Mouse (Mus musculus) right cerebral cortex, postnatal 14 days (tissue): ENCODE results near the gene Prkaa1.
"Not testable (repeated sequence)": the region's sequence is repeated elsewhere in the genome, so short reads cannot be mapped to it uniquely, and the experiment has no call there.

ENCODE experiments used
- DNase-seq: peaks from one replicate; pipeline ENCODE4 v3.0.0; 2022

Prkaa1 gene

DNA sequence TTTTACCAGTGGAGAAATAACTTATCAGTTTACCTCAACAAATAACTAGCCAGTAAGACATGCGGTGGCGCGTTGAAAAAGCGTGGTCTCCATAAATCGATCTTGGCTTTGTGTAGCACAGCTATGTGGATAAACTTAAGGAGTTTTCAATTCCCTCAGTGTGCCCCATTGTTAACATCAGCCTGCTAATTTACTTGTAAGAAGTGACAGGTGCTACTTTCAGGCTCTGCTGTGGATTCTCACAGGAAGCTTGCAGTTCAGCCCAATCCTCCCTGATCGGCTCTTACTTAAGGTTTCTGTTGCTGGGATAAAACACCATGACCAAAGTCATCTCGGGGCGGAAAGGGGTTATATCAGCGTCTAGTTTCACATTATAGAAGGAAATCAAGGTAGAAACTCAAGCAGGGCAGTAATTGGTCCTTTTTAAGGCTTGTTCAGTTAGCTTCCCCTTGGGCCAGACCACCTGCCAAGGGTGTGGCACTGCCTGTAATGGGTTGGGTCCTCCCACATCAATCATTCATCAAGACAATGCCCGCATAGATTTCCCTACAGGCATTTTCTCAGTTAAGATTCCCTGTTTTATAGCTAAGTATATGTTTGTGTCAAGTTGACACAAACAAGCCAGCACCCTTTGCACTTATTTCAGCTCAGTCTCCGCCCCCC, 41.1 kb downstream of the Prkaa1 start:
- DNase-seq, result no peak

DNA sequence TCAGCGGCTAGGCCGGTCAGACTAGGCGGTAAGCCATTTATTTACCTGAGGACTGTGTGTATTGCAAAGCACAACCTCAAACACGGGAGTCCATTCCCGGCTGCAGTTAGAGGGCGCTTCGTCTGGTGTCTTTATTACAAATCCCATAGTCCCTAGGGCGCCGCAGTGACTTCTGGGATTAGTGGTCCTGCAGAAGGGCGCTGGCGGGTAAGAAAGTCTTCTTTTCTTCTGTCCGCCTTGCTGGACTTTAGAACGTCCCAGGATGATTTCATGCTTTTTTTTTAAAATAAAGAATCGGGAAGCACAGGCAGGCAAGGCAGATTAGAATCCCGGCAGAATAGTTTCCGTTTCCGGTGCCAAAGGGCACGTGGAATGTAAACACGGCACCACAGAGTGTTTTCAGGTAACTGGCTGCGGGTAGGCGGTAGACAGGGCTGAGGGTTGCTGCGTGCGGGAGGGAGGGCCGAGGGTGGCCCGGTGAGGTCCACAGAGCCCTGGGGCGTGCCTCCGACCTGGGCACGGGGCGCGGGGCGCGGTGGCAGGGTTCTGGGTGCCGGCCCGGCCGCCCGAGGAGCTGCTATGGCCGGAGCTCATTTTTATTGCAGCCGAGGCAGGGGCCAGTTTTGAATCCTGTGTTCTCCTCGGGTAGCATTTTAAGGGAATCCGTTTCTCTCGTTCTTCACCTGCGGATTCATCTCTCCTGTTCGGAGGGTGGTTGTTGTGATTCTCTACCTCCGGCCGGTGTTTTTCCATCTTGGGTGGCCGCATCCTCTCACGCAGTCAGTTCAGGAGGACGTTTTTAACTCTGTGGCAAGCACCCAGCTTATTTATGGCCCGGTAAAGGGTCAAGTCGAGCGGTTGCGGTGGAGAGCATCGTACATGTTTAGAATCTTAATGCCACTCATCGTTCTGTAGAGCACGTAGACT, 42.0 kb downstream of the Prkaa1 start, which contains the start of gene Ttc33:
Gene Ttc33 (plus strand): TSS at position 160 of the 927 bp plus-strand sequence.
- DNase-seq, result peak; percentile 73

DNA sequence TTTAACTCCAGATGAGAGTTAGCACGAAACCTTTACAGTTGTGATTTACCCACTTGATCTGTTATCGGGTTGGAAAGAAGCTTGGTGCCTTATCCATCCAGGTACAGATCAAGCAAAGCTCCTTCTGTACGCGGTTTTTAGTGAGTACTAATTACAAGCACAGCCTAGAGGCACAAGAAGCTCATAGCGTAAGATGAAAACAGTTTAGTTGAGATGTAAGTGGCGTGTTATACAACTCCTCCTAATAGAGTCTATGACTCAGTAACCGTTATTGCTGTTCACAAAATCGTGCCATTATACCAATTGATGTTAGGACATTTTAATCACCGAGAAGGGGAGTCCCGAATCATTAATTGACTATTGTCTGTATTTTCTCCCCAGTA, 42.6 kb downstream of the Prkaa1 start:
- DNase-seq, result no peak

DNA sequence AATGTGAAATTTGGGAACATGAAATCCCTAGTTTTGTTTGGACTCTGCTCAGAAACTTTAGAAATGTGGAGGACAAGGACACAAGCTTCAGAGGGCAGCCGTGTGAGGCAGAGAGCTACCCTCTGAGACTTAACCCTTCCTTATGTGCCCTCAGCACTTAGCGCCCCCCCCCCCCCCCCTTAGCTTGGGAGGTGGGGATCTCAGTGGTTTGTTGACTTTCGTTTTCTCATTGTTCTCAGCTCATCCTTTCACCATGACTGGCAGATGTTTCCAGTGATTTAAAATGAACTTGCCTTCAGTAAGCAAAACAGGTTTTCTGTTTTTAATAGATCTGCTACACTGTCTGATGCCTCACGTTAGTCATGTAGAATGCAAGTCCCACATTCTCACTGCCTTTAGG, 43.5 kb downstream of the Prkaa1 start:
- no peak for DNase-seq

DNA sequence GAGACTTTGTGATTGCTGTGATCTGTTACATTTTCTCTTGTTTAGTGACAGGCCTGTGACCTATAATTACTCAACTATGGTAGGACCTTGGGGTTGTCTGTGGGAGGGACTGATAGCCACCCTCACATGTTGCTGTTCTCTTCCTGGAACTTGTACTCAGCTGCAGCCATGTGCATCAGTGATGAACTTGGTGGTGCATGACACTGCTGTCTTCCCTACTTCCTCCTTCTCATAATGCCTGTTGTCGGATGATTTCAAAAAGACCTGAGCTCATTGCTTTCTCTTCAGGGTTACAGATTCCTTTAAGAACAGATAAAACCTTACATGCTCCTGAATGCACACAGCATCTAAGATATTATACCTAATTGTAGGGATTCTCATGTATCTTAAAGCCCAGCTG, 44.4 kb downstream of the Prkaa1 start:
- no peak for DNase-seq

DNA sequence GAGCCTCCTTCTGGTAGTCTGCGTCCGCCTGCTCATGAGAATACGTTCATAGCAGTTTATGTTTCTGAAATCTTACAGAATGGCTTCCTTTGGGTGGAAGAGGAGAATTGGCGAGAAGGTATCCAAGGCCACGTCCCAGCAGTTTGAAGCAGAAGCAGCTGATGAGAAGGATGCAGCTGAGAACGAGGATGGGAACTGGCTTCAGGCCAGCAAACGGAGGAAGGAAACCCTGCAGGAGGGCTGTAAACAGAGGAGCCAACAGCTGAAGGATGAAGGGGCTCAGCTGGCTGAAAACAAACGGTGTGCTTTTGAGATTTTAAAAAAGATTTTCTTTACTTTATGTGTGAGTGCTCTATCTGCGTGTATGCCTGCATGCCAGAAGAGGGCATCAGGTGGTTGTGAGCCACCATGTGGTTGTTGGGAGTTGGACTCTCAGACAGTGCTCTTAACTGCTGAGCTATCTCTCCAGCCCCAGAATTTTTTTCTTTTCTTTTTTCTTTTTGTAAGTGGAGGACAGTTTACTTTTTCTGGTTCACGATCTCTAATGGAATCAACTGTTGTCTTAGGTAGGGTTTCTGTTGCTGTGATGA, 45.9 kb downstream of the Prkaa1 start:
- peak; percentile 45 for DNase-seq

DNA sequence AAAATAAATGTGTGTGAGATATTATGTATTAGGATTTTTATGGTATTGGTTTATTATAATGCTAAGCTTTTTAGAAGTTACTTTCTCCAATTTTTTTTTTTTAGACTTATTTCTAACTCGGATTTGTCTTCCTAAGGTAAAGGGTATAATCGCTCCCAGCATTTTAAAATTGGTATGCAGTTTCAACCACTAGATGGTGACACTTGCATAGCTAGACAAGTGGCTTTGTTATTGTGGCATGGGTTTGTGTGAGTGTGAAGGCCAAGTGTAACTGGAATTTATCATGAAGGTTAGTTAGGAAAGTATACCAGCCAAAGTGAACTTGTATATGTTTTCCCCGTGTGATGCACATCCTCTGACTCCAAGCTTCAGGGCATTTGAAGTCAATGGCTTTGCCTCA, 50.2 kb downstream of the Prkaa1 start:
- no peak for DNase-seq

DNA sequence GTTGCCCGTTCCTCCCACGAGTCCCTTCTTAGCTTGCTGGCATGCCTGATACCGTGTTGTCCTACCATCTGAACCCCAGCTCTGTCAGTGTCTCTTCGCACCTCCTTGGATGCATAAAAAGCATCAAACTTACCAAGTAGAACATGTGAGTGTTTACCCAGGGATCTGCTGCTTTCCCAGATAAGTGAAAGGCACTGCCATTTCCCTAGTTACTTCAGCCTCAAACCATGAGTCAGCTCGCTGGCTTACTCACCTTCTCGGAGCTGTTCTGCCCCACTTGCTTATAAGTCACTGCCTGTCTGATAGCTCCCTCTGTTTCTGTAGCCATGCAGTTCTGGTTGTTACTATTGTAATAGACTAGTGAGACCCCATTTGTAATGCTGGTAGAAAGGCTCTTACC, 50.8 kb downstream of the Prkaa1 start:
- no peak for DNase-seq

DNA sequence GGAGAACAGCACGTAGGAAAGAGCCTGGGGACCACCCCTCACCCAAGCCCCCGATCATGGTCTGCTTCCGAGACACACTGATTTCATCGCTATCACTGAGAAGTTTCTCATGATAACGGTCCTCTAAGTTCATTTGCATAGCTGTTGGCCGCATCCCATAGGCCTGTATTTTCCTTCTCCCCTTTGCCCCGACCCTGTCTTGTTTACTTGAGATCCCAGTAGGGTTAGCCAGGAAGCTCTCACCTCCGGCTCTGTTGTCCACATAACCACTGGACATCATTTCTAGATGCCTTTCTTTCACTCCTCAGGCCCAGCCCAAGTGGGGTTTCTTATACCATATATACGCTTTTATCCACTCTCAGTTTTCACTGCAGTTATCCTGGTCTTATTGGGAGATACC, 51.3 kb downstream of the Prkaa1 start:
- no peak for DNase-seq

DNA sequence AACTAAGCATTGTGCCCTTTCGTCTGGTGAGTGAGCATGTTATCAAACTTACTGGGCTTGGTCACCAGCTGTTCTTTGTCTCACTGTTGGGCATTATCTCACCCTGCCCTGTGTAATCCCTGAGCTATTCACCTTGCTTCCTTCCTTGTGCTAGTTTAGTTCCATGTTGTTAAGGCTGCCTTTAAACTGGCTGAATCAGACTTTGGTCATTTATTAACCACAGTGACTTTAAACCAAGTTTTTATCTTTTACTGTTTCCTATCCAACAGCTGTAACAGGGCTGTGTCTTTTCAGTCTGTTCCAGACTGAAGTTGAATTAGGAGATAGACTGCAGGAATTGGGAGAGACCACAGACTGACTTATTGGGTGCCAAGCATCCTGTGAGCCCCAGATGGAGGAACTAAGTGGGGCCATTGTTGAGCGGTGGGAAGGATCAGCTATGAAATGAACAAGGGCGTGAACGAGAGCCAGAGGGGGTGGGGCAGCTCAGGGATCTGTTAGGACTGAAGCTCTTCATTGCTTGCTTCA, 52.4 kb downstream of the Prkaa1 start:
- DNase-seq, result no peak

DNA sequence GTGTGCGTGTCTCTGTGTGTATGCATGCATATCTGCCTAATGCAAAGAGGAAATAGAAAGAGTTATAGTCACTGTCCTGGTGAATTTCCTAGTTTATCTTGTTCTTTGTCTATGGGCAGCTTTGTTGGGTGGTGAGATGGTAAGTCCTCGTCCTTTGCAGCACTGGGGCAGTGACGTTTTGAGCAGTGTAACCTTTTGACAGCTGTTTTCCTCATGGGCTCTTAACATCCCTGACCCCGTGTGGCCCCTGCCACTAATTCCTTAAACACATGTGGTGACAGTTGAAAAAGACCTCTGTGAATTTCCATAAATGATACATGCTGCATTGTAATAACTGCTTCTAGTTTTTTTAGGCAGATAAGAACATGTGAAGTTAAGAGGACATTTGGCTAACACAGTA, 53.0 kb downstream of the Prkaa1 start:
- DNase-seq, result no peak

DNA sequence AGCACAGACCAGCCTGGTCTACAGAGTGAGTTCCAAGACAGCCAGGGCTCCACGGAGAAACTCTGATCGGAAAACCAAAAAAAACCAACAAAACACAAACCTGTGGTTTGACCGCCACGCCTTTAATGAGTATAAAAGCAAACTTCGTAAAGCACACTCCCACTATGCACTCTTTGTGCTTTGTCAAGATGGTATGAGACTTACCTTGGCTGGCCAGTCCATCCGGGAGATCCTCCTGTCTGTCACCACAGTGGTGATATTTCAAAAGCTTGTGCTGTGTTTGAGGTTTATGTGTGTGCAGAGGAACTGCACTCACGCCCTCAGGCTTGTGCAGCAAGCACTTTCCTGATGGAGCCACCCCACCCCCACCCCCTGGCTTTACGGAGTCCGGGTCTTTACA, 61.6 kb downstream of the Prkaa1 start:
- no peak for DNase-seq

DNA sequence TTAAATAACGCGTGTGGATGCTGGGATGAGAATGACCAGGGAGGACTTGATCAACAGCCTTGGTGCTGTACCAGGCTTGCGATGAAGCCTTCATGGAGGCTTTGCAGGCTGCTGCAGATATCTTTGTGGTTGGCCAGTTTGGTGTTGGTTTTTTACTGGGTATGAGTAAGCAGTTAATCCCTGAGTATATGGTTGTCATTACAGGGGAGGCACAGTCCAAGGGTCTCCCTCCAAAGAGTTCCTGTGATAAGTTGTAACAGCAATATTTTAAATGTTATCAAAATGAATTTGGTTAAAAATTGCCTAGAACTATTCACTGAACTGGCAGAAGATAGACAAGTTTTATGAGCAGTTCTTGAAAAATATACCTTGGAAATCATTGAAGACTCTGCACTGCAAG, 65.5 kb downstream of the Prkaa1 start:
- no peak for DNase-seq

DNA sequence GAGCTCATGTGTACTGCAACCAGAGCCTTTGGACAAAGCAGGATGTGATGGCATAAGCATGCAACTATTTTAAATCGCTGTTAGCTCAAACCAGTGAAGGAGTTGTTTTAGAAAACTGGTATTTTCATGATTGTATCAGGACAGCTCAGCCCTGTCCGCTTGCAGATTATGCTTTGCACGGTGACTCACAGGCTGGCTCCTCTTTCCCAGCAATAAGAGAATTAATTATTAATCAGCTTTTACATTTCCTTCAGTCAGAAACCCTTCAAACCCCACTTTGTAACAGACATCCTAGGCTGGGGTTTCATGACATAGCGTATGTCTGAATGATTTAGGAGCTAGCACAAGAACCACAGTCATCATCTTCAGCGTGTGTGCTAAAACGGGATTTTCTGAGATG, 76.8 kb downstream of the Prkaa1 start:
- DNase-seq, result no peak

DNA sequence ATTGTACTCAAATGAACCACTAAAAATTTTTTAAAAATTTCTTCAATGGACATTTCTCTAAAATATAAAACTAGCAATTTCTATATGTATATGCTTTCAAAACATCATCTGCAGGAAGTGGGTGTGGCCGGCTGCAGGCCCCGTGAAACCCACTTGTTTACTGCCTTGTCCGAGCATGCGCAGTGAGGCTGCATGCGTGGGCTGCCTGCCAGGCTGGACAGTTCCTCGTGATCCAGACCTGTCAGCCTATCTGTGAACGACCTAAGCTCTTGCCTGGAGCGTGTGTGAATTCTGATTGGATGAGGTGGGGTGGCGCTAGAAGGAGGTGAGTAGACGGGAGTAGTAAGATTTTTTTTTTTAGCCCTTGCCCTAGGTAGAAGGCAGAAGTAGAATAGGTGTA, 87.1 kb downstream of the Prkaa1 start:
- not testable (repeated sequence) for DNase-seq
